Mouse (Mus musculus) skeletal muscle tissue, adult 2 months (tissue): ENCODE measurements around the gene Ntn3.
A peak's percentile ranks its signal among the peaks of the same experiment; 100 is the strongest.

Experiments used
- DNase-seq: peaks from one replicate; pipeline ENCODE4 v3.0.0-alpha.2; 2012; ENCODE audit warnings: low read depth, low spot score

Ntn3 gene

DNA sequence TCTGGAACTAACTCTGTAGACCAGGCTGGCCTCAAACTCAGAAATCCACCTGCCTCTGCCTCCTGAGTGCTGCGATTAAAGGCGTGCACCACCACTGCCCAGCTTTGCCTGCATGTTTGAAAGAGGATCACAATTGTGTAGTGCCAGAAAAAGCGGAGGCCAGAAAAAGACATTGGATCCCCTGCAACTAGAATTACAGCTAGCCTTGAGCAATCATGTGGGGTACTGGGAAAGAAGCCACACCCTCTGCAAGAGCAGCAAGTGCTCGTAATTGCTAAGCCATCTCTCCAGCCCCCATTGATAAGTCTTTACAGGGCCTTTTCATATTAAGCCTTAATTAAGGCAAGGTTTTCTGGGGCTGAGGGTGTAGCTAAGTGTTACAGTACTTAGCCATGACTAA is 17.9 kb downstream of the Ntn3 start:
- peak; percentile 77 for DNase-seq

DNA sequence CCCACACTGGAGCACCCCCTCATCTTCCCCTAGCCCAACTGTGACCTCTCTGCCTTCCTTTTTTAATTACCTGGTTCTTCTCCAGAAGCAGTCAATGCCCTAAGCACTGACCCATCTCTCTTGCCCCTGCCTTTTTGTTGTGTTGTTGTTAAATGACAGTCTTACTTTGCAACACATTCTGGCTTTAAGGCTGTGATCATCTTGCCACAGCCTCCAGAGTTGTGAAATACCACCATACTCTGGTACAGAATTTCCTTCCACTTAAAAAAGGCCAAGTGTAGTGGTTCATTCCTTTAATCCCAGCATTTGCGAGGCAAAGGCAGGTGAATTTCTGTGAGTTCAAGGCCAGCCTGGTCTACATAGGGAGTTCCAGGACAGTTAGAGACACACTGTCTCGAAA is 18.4 kb downstream of the Ntn3 start:
- DNase-seq: no peak

DNA sequence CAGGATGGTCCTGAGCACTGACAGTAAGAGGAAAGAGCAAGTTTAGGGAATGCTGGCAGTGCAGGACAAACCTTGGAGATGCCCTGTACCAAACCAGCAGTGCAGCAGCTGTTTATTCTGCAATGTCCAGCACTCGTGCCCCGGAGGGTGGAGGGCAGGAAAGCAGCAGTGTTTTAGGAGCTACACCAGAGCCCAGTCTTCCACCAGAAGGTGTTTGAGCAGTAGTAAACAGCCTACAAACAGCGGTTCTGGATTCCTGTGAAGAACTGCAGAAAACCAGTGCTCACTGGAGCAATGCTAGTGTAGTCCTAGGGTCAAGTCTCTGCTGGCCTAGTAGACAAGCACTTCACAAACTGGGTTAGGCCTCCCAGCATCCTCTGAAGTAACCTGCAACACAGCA is 35.1 kb downstream of the Ntn3 start:
- no peak for DNase-seq

DNA sequence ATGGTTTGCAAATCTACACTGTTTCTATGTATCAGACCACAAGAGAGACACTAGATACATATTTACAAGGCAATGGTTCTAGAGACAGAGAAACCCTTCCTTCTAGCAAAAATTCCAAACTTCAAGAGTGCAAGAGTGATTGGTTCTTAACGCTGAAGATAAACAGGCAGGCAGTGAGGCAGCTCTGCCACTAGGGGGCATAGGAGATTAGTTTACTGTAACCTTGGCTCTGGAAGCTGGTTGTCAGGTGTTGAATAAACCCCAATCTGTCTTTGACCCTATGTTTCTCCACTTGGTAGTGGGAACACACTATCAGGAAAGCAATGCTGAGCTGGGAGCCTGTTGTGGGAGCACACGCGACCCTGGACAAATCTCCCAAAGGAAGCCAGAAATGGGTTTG is 35.9 kb downstream of the Ntn3 start:
- peak; percentile 66 for DNase-seq

DNA sequence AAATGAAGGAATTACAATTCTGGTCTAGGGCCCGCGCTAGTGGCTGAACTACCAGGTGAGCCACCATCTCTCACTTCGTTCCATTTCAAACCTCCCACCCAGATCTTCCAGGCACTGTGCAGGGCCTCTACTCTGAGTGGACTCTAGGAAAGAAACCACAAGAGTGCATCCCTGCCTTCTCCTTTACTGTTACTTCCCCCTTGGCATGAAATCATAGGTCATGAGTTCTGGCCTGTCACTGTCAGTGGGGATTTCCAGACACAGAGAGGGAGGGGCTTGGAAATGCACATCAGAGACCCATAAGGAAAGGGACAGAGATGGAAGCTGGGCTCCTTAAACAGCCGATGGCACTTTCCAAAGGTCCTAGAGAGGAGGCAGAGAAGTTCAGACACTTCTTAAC is 37.6 kb downstream of the Ntn3 start:
- DNase-seq: no peak

DNA sequence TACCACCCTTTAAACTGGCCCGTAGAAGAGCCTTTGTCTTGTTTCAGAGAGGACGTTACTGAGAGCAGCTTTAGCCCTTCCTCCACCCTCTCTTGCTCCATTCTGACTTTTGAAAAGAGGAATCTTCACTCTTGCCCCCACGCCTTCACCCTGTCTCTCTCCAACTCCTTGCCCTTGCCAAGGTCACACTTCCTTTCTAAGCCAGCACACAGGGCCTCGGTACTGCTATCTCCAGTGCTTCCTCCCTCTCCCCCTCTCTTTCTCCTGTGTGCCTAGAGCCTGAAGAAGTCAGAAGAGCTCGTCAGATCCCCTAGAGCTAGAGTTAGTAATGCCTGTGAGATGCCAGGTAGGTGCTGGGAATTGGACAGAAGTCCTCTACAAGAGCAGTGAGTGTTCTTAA is 38.6 kb downstream of the Ntn3 start:
- DNase-seq: no peak

DNA sequence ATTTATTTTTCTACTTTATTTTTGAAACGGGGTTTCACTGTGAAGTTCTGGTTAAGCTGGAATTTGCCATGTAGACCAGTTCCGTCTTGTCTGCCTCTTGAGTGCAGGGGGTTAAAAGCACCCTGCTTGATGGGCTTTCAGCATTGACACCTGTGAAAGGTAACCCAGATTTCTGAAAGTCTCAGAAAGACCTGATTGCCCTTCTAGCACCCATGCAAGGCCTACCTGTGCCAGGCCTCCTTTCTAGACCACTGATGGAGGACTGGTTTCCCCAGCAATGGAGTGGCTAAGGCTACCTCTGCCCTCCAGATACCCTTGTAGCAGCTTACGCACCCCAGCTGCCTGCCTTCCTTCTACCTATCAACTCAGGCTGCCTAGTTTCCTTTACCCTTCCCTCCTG is 39.2 kb downstream of the Ntn3 start:
- no peak for DNase-seq

DNA sequence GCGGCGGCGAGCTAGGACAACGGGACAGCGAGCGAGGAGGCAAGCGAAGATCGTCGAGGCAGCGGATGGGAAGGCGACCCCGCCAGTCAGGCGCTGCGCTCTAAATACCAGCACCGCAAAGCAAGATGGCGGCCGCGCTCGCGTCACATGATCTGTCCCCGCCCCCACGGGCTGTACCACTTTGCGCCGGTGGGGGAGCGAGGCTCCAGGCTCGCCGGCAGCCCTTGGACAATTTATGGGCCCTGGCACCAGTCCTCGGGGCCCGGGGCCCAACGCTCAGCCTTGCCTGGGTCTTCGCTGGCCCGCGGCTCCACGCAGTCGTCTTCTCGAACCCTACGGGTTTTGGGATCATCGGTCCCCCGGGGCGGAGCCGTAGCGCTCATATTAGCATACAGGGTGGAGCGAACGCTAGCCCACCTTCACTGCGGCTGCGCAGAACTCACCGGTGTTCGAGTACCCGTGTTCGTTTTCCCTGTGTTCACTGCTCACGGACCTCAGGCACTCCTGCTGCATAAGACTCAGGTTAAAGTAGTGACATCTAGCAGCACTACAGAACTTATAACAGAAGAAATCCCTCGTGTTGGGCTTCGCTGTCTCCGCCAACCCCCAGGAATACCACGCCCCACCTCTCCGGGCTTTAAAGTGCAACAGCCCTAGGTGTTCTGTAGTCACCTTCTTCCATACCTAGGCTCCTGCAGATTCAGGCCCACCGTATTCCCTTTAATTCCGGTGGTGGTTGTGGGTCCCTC is 39.8 kb downstream of the Ntn3 start, which contains the start of gene Atp6v0c:
Gene Atp6v0c, minus strand, starts transcription at position 386 of the 749 bp plus-strand sequence.
- peak; percentile 94 for DNase-seq

DNA sequence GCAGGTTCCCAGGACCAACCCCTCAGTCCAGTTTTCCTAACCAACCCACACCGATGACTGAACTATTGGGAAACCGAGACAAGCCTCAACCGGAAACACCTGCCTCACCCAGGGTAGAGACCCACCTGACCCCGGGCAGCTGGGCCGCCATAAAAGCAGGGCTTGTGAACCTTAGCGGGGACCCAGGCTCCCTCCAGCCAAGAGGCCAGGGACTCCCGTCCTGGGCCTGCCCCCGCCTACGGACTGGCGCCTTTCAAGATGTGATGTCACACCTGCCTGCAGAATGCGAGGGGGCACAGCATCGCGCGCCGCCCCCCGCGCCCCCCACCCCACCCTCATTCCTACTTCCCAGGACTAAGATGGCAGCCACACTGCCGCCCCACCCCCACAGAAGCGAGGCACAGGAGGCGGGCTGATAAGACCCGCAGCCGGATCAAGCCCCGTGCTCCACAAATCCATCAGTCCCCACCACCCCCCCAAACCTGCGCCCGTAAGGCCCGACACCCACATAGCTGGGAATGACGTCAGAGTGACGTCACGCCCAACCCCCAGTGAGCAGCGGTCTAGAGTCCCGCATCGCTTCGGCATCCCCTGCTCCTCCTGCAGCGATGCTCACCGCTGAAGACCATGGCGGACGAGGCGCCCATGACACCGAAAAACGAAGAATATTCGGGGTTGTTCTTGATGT is 40.6 kb downstream of the Ntn3 start:
- peak; percentile 65 for DNase-seq

DNA sequence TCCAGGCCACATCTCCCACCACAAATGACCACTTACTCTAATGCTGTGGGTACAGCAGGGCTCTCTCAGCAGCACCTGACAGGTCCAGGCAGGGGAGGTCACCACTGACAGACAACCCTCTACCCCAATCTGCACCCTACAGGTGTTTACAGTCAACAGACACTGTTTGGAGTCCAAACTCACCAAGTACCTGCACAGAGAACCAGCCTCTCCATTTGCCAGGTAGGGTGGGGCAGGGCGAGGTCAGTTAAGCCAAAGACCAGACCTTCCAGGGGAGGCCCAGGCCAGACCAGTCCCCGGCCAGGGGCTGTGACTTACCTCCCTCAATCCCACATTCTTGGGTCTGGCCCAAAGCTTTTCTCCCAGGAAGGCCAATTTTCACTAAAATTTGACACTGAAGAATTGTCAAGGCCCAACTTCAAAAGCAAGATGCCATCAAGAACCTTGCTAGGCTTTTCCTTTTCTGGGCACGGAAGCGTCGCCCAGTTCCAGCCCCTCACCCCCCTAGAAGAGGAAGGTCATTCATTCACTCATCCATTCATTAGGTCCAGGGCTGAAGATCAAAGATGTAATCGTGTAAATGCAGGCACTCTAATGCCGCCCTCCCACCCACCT is 41.3 kb downstream of the Ntn3 start:
- no peak for DNase-seq

DNA sequence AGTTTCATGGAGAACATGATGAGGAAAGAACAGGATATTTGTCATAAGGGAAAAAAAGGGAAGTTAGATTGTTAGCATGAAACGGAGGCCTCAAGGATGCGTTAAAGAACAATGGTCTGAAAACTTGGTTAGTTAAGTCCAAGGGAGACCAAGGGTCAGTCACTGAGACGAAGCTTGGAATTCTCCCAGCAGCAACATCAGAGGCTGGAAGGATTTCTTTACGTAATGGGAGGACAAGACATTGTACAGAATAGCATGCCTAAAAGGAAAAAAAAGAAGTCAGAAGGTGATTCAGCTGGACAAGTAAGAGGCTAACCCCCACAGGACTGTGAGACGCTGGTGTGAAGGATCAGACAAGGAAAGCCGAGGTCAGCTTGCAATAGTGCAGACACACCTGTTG is 42.2 kb downstream of the Ntn3 start:
- no peak for DNase-seq

DNA sequence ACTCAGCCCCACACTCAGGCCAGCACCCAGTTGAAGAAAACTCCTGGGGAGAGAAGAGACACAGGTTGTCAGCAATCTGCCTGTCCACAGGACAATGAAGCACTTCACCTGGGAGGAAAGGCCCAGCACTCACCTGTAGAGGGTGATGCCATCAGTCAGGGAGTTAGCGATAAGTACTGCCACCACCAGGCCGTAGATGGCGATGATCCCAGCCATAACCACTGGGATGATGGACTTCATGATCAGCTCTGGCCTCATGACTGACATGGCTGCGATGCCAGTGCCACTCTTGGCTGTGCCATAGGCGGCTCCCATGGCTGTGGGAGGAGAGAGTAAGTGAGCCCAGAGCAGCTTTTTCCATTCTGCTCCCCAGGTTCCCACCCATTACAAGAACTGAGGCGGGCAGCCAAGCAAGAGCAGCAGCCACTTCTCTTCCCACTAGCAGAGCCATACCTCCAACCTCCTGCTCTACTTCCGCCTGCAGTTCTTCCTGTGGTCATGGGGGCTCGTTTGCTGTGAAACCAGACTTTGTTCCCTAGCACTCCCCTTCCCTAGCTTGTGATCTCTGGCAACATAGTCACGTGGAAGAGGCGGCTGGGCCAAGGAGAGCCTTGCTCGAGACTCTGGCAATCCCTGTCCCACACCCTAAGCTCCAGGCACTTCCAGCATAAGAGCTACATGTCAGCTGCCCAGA is 44.6 kb downstream of the Ntn3 start:
- no peak for DNase-seq

DNA sequence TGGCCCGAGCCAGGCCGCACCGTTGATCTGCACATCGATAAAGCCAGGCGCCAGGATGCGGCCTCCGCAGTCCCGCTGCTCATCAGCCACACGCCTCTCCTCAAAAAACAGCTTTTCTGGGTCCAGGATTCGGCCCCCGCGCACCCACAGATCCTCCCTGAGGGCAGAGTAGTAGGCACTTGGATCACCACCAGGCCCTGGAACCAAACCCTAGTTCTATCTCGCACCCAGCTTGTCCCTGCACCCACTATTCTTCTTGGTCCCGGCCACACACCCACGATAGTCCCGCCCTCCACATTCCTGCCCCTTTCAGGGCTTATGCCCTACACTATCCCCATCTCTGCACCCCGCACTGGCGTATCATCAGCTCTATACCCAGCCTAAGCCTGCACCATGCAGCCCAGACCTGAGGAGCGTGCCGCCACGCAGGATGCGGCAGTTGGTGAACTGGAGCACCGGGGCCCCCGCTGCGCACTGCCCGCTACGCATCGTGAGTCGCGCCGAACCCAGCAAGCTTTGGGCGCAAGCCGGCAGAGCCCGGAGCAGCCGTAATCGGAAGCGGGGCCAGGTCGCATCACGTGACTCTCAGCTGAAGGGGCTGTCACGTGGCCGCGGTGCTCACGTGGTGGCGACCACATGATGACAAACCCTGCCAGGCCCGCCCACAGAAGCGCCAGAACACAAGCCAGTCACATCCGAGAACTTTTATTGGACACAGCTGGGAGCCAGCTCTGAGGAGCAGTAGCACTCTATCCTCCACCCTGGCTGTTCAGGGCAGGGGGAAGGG is 46.0 kb downstream of the Ntn3 start, which contains the start of gene Amdhd2:
Gene Amdhd2, minus strand, starts transcription at position 591 of the 787 bp plus-strand sequence.
- DNase-seq: peak; percentile 98

DNA sequence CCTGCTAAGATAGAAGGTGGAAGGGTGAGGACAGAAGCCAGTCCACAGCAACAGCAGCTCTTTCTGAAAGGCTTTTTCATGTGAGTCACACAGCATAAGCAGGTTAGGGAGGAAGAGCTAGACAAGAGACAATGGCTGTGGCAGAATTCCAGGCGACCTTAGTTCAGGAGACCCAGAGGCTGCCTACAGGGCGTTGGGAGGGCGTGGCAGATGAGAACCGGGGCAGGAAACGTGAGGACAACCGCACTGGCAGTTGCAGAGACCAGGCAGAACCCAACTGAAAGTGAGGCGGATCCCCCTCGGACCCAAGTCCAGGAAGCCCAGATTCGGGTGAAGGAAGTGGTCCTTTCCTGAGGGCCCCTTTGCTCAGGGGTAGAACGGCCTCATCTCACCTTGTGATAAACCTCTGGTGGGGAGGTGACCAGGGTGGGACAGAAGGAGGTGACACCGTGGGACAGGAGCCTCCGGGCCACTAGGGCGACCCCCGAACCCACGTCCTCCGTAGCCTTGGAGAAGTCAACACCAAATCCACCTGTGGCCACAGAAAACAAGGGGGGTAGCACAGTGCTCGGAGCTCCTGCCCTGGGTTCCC is 46.7 kb downstream of the Ntn3 start:
- DNase-seq: no peak

DNA sequence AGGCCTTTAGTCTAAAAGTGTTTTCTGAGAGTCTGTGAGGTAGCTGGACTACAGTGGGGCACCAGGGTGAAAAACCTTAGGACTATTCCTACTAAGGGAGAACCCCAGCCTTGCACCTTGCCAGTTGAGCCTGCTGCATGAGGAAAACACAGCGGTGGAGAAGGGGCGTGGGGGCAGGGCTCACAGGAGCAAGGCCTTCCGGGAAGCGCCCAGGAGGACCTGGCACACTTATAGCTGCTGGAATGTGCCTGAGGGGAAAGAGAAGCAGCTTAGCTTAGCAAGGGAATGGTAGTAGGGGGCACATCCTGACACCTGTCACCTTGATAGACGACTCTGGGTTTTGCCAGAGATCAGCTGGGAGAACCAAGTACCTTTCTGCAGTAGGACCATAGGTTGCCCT is 47.9 kb downstream of the Ntn3 start:
- DNase-seq: no peak

DNA sequence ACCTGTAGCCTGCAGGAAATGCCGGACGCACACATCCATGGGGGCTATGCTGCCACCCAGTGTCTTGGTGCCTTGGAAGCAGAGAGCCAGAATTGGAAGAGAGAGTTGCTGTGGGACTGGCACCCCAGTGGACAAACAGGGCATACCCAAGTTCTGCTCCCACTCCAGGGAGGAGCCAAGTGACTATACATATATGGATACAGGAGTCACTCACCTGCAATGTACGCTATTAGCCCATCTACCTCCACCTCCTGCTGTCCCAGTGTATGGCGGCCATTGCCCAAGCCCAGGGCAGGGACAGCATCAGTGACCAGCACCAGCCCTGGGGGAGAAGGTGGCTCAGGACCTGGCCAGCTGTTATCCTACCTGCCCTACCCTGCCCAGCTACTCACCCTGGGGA is 51.8 kb downstream of the Ntn3 start:
- DNase-seq: no peak

DNA sequence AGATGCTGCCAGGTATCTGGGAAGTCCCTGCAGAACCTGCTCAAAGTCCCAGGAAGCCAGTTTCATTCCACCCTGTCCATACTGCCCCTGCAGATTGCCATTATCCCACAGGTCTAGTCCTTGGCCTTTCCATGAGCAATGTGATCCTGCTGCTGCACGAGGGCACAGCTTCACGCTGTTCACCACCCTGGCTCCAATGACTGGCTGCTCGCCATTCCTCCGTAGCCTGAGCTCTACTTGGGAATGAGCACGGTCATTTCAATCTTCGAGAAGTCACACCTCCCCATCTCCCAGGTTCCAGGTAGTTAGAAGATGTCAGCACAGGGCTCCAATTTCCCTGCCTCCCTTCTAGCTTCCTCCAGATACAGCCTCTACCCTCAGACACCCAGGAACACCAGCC is 52.2 kb downstream of the Ntn3 start:
- DNase-seq: no peak

DNA sequence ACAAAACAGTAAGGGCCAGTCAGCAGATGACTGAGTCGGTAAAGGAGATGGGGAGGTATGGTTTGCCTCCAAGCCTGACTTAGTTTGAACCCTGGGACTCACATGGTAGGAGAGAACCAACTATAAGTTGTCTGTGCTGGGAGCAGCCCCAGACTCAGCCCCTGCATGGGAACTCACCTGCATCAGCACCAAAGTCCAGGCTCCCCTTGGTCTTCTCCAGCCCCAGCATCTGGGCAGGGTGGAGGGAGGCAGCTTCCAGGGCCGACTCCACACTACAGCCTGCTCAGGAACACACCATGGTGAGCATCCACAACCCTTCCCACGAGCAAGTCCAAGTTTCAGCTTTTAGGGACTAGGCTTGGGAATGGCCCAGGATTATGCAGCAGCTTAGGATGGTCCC is 52.9 kb downstream of the Ntn3 start:
- no peak for DNase-seq

DNA sequence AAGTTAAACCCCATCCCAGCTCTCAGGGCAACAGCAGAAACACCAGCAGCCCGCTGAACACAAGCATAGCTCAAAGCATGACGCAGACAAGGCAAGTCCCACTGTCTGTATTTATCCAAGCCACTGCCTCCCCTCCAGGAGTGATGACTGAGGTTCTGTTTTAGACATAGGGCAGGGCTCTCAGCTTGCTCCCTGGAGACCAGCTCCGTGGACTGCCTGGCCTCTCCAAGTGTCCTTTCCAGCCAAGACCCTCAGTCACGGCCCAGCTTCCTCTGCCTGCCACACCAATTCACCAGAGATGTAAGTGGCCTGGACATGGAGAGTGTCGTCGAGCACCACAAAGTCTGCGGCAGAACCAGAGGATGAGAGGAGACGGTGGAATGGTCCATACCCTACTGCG is 53.6 kb downstream of the Ntn3 start:
- DNase-seq: no peak

DNA sequence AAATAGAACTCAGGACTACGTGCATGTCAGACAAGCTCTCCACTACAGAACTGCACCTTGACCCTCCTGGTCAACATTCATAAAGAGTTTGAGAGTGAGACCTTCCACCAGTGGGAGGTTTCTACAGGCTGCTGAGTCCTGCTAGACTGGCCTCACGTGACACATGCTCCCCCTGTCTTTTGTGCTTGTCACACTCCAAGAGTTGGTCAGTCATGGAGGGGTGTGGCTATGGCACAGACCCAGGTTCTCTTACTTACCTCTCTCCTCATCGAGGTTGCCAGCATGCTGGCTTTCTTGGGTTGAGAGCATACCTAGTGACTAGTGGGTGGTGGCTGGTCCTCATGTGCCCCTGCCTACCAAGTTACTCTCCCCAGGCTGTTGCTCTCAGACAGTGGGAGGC is 54.9 kb downstream of the Ntn3 start:
- no peak for DNase-seq
